Mouse (Mus musculus): ENCODE measurements at regions not wholly inside any gene's neighbourhood (a gene's known extent, or its start where the extent isn't known, plus 50 kb on each side); places are given as distances from the start of the nearest gene placed in this dataset.

- H3K27me3 ChIP-seq (ENCODE audit: insufficient read depth, low read length): no peaks in the 10 kb centered on the region
- WGBS: 65% methylated on average over 11 of the region's 11 CpGs
- no peaks in the 10 kb centered on the region for H3K9me3 ChIP-seq (ENCODE audit: low read depth, low read length)
- no peak for ATAC-seq (ENCODE audit: insufficient read depth)
- H3K4me1 ChIP-seq (ENCODE audit: insufficient read depth): no peaks in the 10 kb centered on the region
- no peaks in the 10 kb centered on the region for H3K36me3 ChIP-seq (ENCODE audit: insufficient read depth)
- no peak overlapping the region for H3K4me3 ChIP-seq (ENCODE audit: low read depth, low read length)
- peak; percentile 44 for DNase-seq
- TF ChIP-seq CTCF (IDR thresholded peaks at IDR 0.05; ENCODE audit: low read depth): no peak
- H3K27ac ChIP-seq (ENCODE audit: low read depth): no peak overlapping the region
- no peak overlapping the region for H3K4me2 ChIP-seq
- no peak overlapping the region for H3K9ac ChIP-seq
Observed at GRCm38 (mm10) chr9:100194604-100195444, 291.8 kb downstream of the Il20rb start.

GRCm38 (mm10) chr9:100194158-100194557, 292.4 kb downstream of the Il20rb start:
- Histone ChIP-seq H3K36me3 (ENCODE audit: insufficient read depth) (no peaks in the 10 kb centered on the region), H3K9me3 (ENCODE audit: low read depth, low read length) (no peaks in the 10 kb centered on the region), H3K27me3 (ENCODE audit: insufficient read depth, low read length) (no peaks in the 10 kb centered on the region), H3K4me2 (no peak overlapping the region), H3K9ac (no peak overlapping the region), H3K27ac (ENCODE audit: low read depth) (no peak overlapping the region), H3K4me3 (ENCODE audit: low read depth, low read length) (no peak overlapping the region), H3K4me1 (ENCODE audit: insufficient read depth) (no peaks in the 10 kb centered on the region)
- DNase-seq (no peak), ATAC-seq (ENCODE audit: insufficient read depth) (no peak)
- no peak for TF ChIP-seq CTCF (IDR thresholded peaks at IDR 0.05; ENCODE audit: low read depth)
- WGBS: 68% methylated on average over 5 of the region's 5 CpGs

- Histone ChIP-seq H3K4me2 (no peak overlapping the region), H3K27me3 (ENCODE audit: insufficient read depth, low read length) (no peaks in the 10 kb centered on the region), H3K9me3 (ENCODE audit: low read depth, low read length) (no peaks in the 10 kb centered on the region), H3K9ac (no peak overlapping the region), H3K27ac (ENCODE audit: low read depth) (no peak overlapping the region), H3K4me3 (ENCODE audit: low read depth, low read length) (no peak overlapping the region), H3K4me1 (ENCODE audit: insufficient read depth) (no peaks in the 10 kb centered on the region), H3K36me3 (ENCODE audit: insufficient read depth) (no peaks in the 10 kb centered on the region)
- DNase-seq: no peak
- ATAC-seq (ENCODE audit: insufficient read depth): no peak
- 36% methylated on average over 9 of the region's 9 CpGs for WGBS
- TF ChIP-seq CTCF (IDR thresholded peaks at IDR 0.05; ENCODE audit: low read depth): no peak
Observed at GRCm38 (mm10) chr9:100184081-100184480, 302.5 kb downstream of the Il20rb start.

- no peak for TF ChIP-seq CTCF (IDR thresholded peaks at IDR 0.05; ENCODE audit: low read depth)
- no peak overlapping the region for H3K27ac ChIP-seq (ENCODE audit: low read depth)
- WGBS: 94% methylated on average over 5 of the region's 5 CpGs
Observed at GRCm38 (mm10) chr9:100176291-100176690, 300.3 kb upstream of the Sox14 start.

GRCm38 (mm10) chr9:100166256-100166655, 290.3 kb upstream of the Sox14 start:
- no peak for ATAC-seq (ENCODE audit: insufficient read depth)
- Histone ChIP-seq H3K27me3 (ENCODE audit: insufficient read depth, low read length) (no peaks in the 10 kb centered on the region), H3K27ac (ENCODE audit: low read depth) (no peak overlapping the region), H3K36me3 (ENCODE audit: insufficient read depth) (no peaks in the 10 kb centered on the region), H3K4me1 (ENCODE audit: insufficient read depth) (no peaks in the 10 kb centered on the region), H3K4me2 (no peak overlapping the region), H3K4me3 (ENCODE audit: low read depth, low read length) (no peak overlapping the region), H3K9ac (no peak overlapping the region), H3K9me3 (ENCODE audit: low read depth, low read length) (no peaks in the 10 kb centered on the region)
- DNase-seq: no peak
- no peak for TF ChIP-seq CTCF (IDR thresholded peaks at IDR 0.05; ENCODE audit: low read depth)
- WGBS: 62% methylated on average over 5 of the region's 5 CpGs

More at GRCm38 (mm10) chr9:100176291-100176690, 300.3 kb upstream of the Sox14 start:
- ATAC-seq (ENCODE audit: insufficient read depth): no peak
- H3K4me3 ChIP-seq (ENCODE audit: low read depth, low read length): no peak overlapping the region
- H3K4me1 ChIP-seq (ENCODE audit: insufficient read depth): no peaks in the 10 kb centered on the region
- H3K9ac ChIP-seq: no peak overlapping the region
- no peak overlapping the region for H3K4me2 ChIP-seq
- no peaks in the 10 kb centered on the region for H3K27me3 ChIP-seq (ENCODE audit: insufficient read depth, low read length)
- DNase-seq: no peak
- H3K9me3 ChIP-seq (ENCODE audit: low read depth, low read length): no peaks in the 10 kb centered on the region
- H3K36me3 ChIP-seq (ENCODE audit: insufficient read depth): no peaks in the 10 kb centered on the region

GRCm38 (mm10) chr9:100161961-100162360, 286.0 kb upstream of the Sox14 start:
- no peaks in the 10 kb centered on the region for H3K9me3 ChIP-seq (ENCODE audit: low read depth, low read length)
- no peak overlapping the region for H3K9ac ChIP-seq
- no peak for DNase-seq
- no peaks in the 10 kb centered on the region for H3K36me3 ChIP-seq (ENCODE audit: insufficient read depth)
- H3K4me2 ChIP-seq: no peak overlapping the region
- H3K4me1 ChIP-seq (ENCODE audit: insufficient read depth): no peaks in the 10 kb centered on the region
- no peak for TF ChIP-seq CTCF (IDR thresholded peaks at IDR 0.05; ENCODE audit: low read depth)
- no peaks in the 10 kb centered on the region for H3K27me3 ChIP-seq (ENCODE audit: insufficient read depth, low read length)
- H3K4me3 ChIP-seq (ENCODE audit: low read depth, low read length): no peak overlapping the region
- no peak overlapping the region for H3K27ac ChIP-seq (ENCODE audit: low read depth)
- ATAC-seq (ENCODE audit: insufficient read depth): no peak
- WGBS: 55% methylated on average over 3 of the region's 3 CpGs
